Mouse (Mus musculus): ENCODE data around the gene Tyms.

Tyms gene

DNA sequence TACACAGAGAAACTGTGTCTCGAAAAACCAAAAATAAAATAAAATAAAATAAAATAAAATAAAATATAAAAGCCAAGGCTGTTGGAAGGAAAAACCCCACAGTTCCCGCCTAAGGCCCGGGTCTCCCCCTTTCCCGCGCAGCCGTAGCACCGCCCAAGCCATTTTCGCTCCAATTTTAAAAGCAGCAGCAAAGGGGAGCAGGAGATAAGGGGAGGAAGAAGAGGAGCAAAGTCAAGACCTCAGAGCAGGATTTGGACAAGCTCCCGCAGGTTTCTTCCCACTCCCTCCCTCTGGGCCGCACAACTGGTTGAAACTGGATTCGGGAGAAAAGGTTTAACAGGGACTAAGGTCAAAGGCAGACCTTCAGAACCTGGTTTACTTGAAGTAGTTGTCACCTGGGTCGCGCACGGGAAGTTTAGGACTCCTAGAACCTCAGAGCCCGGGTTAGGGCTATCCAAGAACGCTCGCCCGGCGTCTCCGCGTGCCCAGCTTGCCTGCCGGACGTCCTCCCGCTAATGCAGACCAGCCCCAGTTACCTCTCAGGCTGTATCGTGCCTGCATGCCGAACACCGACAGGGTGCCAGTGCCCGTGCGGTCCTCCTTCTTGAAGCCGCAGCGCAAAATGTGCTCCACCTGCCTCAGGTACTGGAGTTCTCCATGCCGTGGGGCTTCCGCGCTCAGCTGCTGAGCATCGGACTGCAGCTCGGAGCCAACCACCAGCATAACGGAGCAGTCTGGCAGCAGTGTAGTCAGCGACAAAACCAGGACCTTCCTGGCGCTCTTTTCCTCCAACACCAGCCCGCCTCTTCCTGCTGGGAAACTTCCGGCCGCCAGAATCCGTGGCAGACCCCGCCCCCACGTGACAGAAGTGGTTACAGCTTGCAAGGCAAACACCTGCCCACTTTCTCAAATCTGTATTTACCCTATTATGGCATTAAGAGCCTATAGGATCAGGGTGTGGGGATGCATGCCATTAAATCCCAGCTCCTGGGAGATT lies at the start of gene Tyms:
Gene Tyms, minus strand, starts transcription at position 793 of the 997 bp plus-strand sequence.
- DNase-seq (ENCODE audit: extremely low read depth, low read depth): peak; percentile 83

DNA sequence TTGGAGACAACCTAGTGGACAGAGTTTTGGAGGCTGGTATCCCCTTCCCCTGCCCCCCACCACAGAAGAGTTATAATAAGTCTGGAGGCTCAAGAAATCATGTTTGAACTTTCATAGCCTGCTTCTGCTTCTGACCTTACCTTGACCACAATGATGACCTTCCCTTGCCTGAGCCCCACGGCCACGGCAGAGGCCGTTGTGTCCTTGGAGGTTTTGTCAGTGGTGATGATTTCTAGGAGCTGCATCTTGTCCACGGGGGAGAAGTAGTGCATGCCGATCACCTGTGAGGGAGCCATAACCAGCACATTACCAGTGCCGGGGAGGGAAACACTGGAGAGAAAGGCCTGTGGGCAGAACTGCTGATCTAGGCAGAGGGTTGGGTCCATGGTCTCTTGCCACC lies 49.1 kb upstream of the Tyms start:
- no peak for DNase-seq (ENCODE audit: extremely low read depth, low read depth)

DNA sequence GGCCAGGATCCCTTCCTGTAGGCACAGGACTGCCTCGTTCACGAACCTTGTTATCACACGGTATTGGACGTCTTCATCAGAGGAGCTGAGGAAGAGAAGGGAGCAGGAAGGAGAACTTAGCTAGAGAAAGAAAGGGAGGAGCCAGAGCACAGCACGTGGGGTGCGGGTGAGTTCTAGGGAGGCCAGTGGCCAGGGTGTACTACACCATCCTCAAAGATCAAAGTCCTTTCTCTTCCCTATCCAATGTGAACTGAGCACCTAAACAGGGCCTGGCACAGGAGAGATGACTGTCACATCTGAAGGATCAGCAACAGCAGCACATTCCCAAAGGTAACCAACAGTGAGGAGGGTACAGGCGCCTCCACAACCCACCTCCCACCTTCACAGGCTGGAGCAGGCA lies 46.7 kb upstream of the Tyms start:
- no peak for DNase-seq (ENCODE audit: extremely low read depth, low read depth)

DNA sequence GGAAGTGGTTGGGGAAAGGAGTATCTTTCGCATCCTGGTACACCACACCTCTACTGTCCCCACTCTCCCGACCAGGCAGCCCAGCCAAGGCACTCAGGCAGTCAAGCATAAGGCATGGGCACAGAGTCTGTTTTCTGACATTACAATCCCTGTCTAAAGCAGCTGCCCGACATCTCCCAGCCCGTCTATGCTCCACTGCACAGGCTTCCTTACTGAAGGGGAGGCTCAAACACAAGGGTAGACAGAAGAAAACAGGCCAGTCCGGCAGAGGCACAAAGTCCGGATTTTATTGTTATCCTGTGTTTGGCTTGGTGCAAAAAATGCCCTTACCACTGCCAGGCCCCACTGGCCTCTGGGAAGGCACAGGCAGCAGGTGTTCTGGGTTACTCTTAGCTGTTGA lies 45.7 kb upstream of the Tyms start:
- DNase-seq (ENCODE audit: extremely low read depth, low read depth): no peak

DNA sequence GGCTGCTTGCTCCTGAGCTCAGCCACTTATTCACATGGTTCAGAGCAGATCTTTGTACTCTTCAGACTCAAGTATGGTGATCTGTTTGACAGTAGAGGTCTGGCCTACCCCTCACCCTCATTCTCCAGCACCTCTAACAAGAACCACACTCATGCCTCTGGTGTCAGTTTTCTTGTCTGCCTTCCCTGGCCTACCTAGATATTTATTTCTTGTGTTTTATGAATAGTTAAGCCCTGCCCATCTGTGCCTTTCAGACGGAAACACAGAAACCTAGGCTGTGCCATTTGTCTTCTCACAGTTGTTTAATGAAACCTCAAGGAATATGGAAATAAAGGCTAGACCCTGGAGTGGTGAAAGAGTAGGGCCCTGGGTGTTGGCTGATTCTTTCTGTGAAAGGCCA lies 44.6 kb upstream of the Tyms start:
- DNase-seq (ENCODE audit: extremely low read depth, low read depth): no peak

DNA sequence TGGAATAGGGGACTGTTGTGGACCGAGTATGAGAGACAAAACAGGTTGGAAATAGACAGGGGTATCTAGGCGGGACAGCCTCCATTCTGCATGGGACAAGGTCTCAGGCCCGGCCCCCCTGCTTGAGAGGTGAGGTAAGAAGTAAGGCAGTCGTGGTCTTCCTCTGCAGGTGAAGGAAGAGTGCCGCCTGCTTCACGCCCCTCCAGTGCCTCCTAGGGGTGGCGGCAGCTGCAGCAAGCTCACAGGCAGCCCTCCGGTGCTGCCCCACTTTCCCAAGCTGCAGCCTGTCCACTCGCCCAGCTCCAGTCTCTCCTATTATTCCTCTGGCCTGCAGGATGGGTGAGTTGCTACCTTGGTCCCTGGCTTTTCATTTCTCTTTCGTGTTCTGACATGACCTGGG lies 42.3 kb upstream of the Tyms start:
- no peak for DNase-seq (ENCODE audit: extremely low read depth, low read depth)

DNA sequence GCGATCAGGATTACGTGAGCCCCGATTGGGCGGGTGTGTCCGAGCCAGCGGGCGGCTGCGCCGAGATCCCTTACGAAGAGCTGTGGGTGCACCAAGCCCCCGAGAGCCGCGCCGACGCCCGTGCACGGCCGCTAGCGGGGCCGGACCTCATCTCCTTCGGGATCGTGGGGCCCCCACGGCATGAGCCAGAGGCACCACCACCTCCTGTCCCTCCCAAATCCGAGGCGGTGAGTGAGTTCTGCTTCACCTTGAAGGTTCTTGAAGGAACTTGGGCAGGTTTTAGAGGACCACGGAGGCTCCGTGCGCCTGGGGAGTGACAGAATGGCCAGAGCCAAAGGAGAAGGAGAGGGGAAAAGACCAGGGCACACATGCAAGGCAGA lies 41.3 kb upstream of the Tyms start:
- DNase-seq (ENCODE audit: extremely low read depth, low read depth): no peak

DNA sequence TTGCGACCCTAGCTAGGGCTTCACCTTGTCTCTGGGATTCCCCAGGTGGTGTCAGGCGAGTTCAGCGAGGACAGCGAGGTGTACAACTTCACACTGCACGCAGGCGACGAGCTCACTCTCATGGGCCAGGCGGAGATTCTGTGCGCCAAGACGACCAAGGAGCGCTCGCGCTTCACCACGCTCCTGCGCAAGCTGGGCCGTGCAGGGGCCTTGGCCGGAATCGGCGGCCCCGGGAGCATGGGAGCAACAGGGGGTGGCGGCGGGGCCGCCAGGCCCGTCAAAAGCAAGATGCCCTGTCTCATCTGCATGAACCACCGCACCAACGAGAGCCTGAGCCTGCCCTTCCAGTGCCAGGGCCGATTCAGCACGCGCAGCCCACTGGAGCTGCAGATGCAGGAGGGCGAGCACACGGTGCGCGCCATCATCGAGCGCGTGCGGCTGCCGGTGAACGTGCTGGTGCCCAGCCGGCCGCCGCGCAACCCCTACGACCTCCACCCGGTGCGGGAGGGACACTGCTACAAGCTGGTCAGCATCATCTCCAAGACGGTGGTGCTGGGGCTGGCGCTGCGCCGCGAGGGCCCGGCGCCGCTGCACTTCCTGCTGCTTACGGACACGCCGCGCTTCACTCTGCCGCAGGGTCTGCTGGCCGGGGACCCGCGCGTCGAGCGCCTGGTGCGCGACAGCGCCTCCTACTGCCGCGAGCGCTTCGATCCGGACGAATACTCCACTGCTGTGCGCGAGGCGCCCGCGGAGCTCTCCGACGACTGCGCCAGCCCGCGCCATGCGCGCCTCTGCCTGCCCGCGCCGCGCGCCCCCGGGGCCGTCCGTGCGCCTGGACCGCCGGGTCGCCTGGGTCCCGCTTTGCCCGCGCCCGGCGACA lies 40.7 kb upstream of the Tyms start:
- DNase-seq (ENCODE audit: extremely low read depth, low read depth): no peak

DNA sequence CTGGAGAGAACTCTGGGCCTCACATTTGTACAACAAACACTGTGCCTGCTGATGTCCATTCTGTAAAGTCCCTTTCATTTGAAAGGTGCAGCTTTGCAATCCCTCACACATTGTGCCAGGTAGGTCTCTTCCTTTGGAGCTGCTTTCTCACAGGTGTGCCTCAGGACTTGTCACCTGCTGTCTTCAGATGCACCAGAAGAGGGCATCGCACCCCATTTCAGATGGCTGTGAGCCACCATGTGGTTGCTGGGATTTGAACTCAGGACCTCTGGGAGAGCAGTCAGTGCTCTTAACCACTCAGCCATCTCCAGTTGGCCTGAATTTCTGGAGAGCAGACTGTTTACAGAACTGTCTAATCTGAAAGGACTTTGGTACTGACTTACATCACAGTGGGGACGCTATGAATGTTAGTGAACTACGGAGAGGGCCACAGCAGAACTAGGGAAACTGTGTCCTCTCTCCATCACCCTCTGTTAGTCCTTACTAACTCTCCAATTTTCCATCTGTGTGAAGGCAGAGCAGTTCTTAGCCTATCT lies 39.2 kb upstream of the Tyms start:
- no peak for DNase-seq (ENCODE audit: extremely low read depth, low read depth)

DNA sequence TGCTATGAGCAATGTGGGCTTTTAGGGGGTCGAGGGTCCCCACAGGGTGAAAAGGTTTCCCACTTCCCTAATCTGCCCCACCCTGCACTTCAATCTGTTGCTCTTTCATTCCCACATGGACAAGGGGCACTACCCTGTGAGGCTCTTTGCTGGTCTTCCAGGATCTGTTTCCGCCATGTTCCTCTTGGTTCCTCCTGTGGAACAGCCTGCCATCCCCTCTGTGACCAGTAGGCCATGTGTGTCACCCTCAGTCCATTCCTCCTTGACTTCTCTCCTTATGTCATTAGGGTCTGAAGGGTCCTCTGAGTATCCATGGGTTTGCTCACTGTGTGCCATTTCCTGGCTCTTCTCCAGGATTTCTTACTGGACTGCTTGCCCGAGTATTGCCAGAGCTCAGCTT lies 38.4 kb upstream of the Tyms start:
- DNase-seq (ENCODE audit: extremely low read depth, low read depth): no peak

DNA sequence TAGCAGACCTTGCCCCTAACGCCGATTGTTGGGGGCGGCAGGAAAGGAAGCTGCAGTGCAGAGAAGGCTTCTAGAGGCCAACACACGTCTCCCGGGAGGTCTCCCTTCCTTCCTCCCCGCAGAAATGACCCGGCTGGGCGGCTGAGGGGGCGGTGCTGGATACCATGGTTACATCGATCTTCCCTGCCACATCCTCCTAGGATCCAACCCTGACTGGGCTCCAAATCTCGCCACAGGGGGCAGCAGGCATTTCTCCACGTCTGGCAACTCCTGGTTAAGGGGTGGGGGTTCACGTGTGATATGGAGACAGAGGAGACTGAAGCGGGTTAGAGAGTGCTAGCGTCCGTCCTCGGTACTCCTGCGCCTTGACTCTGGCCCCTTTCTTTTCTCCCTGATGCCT lies 37.7 kb upstream of the Tyms start:
- no peak for DNase-seq (ENCODE audit: extremely low read depth, low read depth)

DNA sequence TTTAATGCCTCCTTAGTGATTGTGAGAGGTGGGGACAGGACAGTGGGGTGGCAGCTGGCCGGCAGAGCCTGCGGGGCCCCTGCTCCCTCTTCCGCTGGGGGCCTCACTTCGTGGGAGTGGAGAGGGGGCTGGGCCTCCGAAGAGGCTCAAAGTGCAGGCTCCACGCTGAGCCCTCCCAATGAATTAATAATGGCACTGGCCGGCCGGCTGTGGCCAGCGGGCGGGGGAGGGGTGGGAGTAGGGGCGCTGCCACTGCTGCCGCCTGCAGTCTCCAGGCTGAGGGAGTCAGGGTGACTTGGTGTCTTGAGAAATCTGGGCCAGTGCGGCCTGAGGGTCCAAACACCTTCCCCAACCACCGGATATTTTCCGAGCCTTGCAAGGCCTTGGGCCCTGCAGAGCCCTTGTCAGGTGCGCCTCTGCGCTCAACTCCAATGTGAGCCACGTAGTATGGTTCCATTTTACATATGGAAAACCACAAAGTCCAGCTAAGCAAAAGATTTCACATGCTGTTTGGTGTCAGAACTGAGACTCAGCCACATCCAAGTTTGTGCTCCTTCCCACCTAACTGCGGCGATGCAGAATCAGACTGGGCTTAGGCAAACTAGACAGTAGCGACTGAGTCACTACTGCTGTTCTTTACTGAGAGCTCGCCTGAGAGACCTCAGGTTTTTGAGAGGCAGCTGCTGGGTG lies 37.1 kb upstream of the Tyms start:
- DNase-seq (ENCODE audit: extremely low read depth, low read depth): no peak

DNA sequence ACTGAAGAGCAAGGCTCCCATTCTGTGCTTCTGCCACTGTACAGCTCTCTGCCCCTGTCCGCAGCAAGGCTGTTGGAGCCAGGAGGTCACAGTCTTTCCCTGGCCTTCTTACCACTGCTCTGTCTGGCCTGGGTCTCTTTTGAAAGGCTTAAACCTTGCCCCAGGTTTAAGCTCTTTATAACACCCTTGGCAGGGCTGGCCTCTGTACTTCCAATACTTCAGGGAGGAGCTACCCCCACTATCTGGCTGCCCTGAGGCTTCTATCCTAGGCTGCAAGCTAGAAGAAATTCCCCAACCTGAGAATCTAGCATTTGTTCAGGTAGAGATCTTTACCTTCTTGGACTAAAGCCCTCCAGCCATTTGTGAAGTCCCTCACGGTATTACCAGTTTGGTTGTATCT lies 36.5 kb upstream of the Tyms start:
- no peak for DNase-seq (ENCODE audit: extremely low read depth, low read depth)

DNA sequence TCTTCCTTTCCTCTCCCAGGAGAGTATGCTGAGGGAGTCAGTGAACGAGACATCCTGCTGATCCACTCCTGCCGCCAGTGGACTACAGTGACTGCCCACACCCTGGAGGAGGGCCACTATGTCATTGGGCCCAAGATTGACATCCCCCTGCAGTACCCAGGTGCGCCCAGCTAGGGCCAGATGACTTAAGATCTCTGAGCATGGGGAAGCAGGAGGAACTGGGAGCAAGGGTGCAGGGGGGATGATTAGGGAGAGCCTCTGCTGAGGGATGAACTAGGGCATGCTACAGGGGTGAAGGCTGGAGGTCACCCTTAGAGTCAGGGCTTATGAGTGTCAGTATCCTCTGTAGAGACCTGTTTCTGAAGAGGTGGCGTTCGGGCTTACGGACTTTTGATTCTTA lies 34.8 kb upstream of the Tyms start:
- DNase-seq (ENCODE audit: extremely low read depth, low read depth): no peak

DNA sequence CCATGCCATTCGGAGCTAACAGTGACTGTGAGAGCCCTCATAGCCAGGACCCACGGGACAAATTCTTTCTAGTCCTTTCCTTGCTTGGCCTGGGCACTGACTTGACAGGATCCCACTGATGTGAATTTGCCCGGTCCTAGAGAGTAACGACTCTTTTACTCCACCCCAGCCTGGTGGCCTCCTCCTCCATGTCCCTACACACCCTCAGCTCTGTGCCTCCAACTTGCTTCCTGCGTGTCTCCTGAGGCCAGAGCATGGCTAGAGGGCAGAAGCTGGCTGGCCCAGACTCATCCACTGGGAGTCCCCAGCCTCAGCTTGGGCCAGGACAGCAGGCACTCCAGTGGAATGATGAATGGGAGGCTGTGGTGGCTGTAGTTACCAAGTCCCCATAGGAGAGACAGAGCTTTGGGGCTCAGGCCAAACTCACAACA lies 34.2 kb upstream of the Tyms start:
- DNase-seq (ENCODE audit: extremely low read depth, low read depth): no peak

DNA sequence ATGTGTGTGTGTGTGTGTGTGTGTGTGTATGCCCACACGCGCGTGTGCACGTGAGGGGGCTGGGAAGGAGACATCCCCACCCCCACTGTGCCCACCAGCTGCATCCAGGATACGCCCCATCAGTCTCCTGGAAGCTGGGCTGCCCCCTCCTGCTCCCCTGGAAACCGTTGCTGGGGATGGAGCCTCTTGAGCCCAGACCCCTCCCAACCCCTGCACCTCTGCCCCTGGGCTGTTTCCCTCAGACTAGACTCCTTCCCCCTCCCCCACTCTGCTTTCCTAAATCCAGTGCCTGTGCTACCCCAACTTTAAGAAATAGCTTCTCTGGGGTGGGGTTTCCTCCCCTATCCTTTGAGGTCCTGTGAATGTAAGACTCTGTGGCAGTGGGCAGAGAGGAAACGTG lies 33.8 kb upstream of the Tyms start:
- DNase-seq (ENCODE audit: extremely low read depth, low read depth): no peak

DNA sequence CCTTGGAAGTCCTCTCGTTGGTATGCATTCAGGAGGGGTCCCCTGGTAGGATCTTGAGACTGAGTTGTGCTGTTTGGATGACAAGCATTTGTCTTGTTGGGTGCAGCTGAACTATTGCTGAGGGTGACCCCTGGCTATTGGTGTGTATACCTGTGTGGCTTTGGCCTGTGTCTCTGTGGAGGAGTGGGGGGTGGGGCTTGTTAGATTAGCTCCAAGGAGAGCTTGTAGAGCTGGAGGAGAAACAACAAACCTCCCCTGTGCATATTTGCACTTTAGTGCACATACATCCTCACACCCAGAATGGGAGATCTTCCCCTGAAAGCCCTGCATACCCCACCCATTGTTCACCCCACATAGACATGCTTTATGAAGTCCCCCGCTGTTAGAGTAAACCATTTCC lies 33.3 kb upstream of the Tyms start:
- DNase-seq (ENCODE audit: extremely low read depth, low read depth): no peak

DNA sequence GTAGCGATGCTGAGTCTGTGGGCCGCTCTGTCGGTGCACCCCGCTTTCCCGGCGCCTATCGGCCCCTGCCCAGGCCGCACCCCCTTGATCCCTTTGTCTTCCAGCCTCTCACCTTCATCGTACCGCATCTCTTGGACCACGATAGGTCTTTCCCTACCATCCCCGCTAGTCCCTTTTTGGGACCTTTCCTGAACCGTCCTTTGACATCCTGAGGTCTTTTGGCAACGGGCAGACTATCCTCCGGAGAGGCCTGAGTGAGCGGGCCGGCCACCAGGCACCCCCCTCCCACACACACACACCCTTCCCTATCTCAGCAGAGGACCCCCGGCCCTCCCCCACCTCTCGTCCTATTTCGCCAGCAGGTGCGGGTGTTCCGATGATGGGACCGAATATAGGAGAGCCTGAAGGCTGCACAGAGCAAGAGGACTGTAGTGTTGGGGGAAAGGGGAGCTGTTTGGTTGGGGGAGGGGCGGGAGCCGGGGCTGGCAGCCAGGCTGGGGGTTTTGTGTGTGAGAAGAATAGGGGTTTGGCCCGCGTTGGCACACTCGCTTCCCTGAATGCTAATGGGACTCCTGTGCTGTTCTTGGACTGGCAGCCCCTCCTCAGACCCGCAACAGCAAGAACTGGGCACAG lies 32.4 kb upstream of the Tyms start, which contains the start of gene 3110082J24Rik:
Gene 3110082J24Rik, minus strand, starts transcription at position 419 of the 633 bp plus-strand sequence.
- DNase-seq (ENCODE audit: extremely low read depth, low read depth): no peak

DNA sequence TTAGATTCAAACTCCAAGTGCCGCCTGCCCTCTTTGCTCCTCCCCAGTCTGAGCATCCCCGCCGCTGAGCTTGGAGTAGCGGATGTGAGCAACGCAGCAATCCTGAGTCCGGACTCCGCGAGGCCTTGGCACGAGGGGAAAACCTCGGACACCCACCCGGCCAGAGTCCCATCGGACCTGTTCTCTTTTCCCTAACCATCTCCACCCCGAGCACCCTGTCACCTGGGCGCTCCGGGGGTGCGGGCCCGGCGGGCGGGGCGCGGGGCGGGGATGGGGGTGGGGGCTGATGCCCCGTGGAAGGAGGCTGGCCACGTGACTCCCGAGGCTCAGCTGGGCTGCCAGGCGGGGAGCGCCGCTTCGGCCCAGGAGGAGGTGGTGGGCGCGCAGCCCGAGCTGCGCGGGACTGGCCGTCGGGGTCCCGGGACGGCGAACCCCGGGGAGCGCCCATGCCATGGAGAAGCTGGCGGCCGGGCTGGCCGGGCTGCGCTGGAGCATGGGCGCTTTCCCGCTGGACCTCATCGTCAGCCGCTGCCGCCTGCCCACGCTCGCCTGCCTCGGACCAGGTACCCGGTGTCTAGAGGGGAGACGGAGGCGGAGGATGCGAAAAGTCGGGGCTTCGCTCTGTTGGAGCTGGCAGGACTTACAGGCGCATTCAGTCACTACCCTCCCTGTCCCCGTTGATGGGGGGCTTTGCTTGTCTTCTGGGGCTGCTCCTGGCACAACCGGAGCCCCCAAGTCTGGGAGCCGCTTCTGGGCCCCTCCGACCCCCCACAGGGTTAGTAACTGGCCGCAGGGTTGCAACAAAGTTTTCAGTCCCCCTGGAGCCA lies 31.6 kb upstream of the Tyms start, which contains the start of gene Garem2:
Gene Garem2, plus strand, starts transcription at position 321 of the 827 bp plus-strand sequence.
- DNase-seq (ENCODE audit: extremely low read depth, low read depth): no peak

DNA sequence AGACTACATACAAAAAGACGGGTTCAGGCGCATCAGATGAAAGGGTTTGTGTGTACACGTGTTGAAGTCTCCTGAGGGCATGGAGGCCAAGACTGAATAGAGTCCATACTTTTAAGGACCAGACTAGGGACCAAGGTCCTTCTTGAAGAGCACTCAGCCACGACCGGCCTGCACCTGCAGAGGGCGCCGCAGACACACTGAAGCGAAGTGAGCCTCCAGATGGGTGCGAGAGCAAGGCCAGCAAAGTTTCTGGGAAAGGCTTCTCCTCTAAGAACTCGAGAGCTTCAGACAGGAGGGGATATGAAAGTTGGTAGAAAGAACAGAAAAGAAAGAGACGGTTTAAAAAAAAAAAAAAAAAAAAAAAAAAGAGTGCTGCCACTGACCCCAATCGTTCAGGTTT lies 30.9 kb upstream of the Tyms start:
- DNase-seq (ENCODE audit: extremely low read depth, low read depth): no peak

Measured in MEL-GATA-1-ER (cell line).